Mouse (Mus musculus): ENCODE results near the gene Nos2. TPM values are rescaled to one million over a fixed set of nuclear protein-coding genes. Genes with fewer than 3 reads are reported as not detected.

Nos2 gene
- polyA plus RNA-seq, 1 experiment: 1.5 TPM

DNA sequence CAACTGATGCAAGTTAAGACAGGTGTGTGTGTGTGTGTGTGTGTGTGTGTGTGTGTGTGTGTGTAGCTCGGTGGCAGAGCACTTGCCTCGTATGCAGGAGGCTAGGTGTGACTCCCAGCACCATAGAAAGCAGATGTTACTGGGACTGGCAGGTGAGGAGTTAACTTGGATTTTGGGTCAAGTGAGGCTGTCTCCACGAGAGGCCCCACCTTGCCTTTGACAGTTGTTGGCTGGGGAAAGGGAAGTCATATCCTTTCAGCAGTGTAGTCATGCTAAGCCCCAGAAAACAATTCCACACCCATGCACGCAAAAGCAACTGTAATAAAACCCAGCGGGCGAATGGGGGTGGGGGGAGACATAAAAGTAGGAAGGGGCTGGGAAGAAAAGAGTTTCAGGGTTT, 51.7 kb downstream of the Nos2 start:
- Histone ChIP-seq H3K36me3 (ENCODE audit: control insufficient read depth, insufficient read depth, low read length) (no peaks in the 10 kb centered on the region), H3K4me3 (ENCODE audit: insufficient read depth, low read depth, low read length) (no peak overlapping the region), H3K4me1 (ENCODE audit: control insufficient read depth, insufficient read depth, low read length) (no peaks in the 10 kb centered on the region), H3K27me3 (replicated peaks; ENCODE audit: control insufficient read depth, insufficient read depth, low read length) (no peaks in the 10 kb centered on the region), H3K27ac (ENCODE audit: insufficient read depth, low read depth, low read length) (no peak overlapping the region)
- DNase-seq: no peak
- WGBS: 70% methylated on average over 6 of the region's 6 CpGs
- TF ChIP-seq CTCF (conservative IDR thresholded peaks at IDR 0.05; ENCODE audit: insufficient read depth, insufficient read length, low read depth, low read length) (no peak), POLR2A (IDR thresholded peaks at IDR 0.05; ENCODE audit: low read depth, low read length) (no peak)

DNA sequence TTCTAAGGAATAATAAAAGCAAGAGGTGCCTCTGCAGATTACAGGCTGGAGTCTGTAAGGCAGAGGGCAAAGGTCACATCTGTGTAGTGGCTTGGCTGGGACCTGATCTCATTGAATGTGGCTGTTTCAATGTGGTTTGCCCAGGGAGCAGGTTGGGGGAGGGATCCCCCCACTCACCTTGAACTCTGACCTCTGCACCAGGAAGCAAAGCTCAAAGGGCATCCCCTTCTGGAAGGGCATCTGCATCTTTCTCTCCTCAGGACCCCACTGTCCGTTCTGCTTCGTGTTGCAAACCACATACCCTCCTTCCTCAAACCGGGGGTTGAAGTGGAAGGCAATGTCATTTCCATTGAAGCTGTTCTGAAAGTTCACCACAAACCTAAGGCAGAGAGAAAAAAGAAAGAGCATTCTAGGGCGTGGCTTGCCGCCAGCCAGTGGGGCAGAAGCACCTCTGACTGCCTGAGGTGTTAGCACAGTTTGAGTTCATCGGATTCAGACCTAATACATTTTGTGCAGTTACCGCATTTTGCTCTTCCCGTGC, 52.3 kb downstream of the Nos2 start:
- no peaks in the 10 kb centered on the region for H3K36me3 ChIP-seq (ENCODE audit: control insufficient read depth, insufficient read depth, low read length)
- no peaks in the 10 kb centered on the region for H3K27me3 ChIP-seq (replicated peaks; ENCODE audit: control insufficient read depth, insufficient read depth, low read length)
- no peak overlapping the region for H3K27ac ChIP-seq (ENCODE audit: insufficient read depth, low read depth, low read length)
- WGBS: 66% methylated on average over 8 of the region's 8 CpGs
- H3K4me1 ChIP-seq (ENCODE audit: control insufficient read depth, insufficient read depth, low read length): no peaks in the 10 kb centered on the region
- no peak for DNase-seq
- no peak overlapping the region for H3K4me3 ChIP-seq (ENCODE audit: insufficient read depth, low read depth, low read length)
- TF ChIP-seq CTCF (conservative IDR thresholded peaks at IDR 0.05; ENCODE audit: insufficient read depth, insufficient read length, low read depth, low read length) (no peak), POLR2A (IDR thresholded peaks at IDR 0.05; ENCODE audit: low read depth, low read length) (no peak)

DNA sequence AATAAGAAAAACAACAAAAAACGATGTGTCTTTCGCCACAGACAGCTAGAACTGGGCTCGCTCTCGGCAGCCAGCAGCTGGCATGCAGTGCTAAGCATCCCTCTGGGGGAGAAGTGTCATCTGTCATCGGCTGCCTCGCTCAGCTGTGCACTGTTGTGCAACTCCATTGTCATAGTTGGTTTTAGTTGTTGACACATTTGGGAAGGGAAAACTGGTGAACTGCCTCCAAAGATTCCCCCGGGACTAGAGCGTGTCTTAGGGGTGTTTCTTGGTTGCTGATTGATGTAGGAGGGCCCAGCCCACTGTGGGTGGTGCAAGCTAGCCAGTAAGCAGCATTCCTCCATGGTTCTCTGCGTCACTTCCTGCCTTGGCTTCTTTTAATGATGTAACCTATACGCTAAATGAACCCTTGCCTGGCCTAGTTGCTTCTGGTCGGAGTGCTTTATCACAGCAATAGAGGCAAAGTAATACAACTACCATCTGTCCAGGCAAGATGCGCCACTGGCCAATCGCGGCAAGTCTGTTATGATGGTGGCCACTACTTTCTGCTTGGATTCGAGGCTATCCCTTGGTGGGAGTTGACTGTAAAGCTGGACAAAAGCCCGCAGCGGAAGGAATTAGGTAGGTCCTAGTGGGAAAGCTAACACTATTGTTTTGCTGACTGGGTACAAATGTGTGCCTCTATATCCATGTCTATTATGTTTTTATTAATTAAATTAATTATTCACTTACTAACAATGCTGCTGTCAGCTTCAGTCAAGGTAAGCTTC, 53.0 kb downstream of the Nos2 start:
- no peak overlapping the region for H3K27ac ChIP-seq (ENCODE audit: insufficient read depth, low read depth, low read length)
- H3K4me1 ChIP-seq (ENCODE audit: control insufficient read depth, insufficient read depth, low read length): no peaks in the 10 kb centered on the region
- H3K4me3 ChIP-seq (ENCODE audit: insufficient read depth, low read depth, low read length): no peak overlapping the region
- no peak for TF ChIP-seq POLR2A (IDR thresholded peaks at IDR 0.05; ENCODE audit: low read depth, low read length)
- H3K36me3 ChIP-seq (ENCODE audit: control insufficient read depth, insufficient read depth, low read length): no peaks in the 10 kb centered on the region
- 65% methylated on average over 17 of the region's 17 CpGs for WGBS
- peak; percentile 57 for DNase-seq
- H3K27me3 ChIP-seq (replicated peaks; ENCODE audit: control insufficient read depth, insufficient read depth, low read length): no peaks in the 10 kb centered on the region

DNA sequence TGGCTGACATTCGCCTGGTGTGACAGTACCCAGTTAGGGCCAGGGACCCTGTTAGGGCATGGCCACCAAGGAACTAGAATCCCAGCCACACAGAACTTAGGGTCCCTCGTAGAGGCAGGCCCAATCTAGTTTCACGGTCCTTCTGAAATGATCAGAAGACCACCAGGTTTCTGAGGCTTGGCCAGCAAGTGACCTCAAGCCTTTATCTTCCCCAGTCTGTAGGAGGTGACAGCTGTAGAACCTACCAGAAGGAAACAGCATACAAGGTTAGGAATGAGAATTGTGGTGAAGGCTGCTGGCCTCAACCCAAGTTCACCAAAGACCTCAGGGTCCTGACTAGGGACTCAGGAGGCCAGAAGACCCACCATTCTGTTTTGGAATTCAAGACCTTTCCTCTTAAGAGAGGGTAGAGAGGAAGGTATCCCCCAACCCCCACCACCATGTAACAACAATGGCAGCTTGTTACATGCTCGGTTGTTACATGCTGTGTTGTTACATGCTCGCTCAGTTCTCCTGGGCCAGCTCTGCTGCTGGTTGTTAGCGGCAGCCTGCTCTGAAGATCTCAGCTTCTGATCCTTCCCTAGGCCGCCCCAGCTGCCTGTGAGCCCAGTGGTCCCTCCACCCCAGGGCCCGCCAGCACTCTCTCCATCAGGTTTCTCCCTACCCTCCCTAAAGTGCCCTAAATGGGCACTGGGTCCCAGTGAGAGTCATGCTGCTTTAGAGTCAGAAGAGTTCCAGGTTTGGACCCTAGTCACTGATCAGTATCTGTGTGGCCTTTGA, 56.3 kb downstream of the Nos2 start:
- H3K27ac ChIP-seq (ENCODE audit: insufficient read depth, low read depth, low read length): no peak overlapping the region
- H3K27me3 ChIP-seq (replicated peaks; ENCODE audit: control insufficient read depth, insufficient read depth, low read length): no peaks in the 10 kb centered on the region
- TF ChIP-seq POLR2A (IDR thresholded peaks at IDR 0.05; ENCODE audit: low read depth, low read length): no peak
- no peak for TF ChIP-seq CTCF (conservative IDR thresholded peaks at IDR 0.05; ENCODE audit: insufficient read depth, insufficient read length, low read depth, low read length)
- no peaks in the 10 kb centered on the region for H3K36me3 ChIP-seq (ENCODE audit: control insufficient read depth, insufficient read depth, low read length)
- H3K4me3 ChIP-seq (ENCODE audit: insufficient read depth, low read depth, low read length): no peak overlapping the region
- no peak for DNase-seq
- no peaks in the 10 kb centered on the region for H3K4me1 ChIP-seq (ENCODE audit: control insufficient read depth, insufficient read depth, low read length)
- WGBS: 92% methylated on average over 8 of the region's 8 CpGs

DNA sequence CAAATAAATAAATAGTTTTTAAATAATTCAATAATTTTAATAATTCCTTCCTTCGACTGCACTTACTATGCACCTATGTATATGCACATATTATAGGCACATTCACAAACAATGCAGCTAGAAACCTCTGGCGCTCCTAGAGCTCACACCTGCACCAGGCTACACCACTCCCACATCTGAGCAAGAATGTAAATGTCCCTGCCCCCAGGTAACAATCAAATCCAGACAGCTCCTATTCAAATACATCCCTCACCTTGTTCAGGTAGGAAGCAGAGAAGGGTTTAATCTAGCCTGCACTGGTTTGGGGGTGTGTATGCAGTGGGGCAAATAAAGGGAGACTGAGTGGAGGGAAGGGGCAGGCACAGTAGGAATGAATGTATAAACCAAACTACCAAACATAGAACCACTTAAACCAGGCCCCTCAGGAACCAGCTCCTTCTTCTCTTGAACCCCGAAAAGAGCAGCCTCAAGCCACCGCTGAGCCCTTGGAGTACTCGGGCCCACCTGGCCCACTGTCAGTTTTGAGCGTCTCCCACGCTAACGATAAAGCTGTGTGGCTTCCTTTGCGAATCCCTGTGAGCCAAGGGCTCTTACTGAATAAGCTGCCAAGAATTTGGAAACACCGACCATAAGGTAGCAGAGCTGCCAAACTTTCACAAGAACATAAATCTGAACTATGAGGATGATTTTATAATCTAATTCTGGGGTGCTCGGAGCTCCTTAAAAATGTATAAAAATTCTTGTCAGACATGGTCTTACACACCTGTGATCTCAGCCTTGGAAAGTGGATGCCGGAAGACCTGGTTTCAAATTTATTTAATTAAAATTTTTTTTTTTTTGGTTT, 57.8 kb downstream of the Nos2 start:
- DNase-seq: no peak
- Histone ChIP-seq H3K27ac (ENCODE audit: insufficient read depth, low read depth, low read length) (no peak overlapping the region), H3K4me3 (ENCODE audit: insufficient read depth, low read depth, low read length) (no peak overlapping the region)

DNA sequence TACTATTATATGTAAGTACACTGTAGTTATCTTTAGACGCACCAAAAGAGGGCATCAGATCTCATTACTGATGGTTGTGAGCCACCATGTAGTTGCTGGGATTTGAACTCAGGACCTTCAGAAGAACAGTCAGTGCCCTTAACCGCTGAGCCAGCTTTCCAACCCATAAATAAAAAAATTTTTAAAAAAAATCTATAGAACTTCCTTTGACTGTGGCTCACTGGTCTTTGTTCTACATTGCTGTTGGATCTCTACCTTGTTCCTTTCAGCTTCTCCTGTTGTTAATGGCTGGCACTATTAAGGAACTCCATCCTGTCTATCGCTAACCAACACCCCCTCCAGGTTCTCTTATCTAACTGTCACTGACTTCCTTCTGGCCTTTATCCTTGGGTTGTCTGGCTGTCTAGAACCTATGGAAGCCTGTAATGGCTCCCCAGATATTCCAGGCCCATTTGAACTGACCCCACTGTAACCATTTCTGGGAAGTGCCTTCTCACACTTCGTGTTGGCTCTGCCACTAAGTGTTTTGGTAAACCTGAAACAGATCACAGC, 59.6 kb downstream of the Nos2 start:
- Histone ChIP-seq H3K27ac (ENCODE audit: insufficient read depth, low read depth, low read length) (no peak overlapping the region), H3K27me3 (replicated peaks; ENCODE audit: control insufficient read depth, insufficient read depth, low read length) (no peaks in the 10 kb centered on the region), H3K4me3 (ENCODE audit: insufficient read depth, low read depth, low read length) (no peak overlapping the region), H3K4me1 (ENCODE audit: control insufficient read depth, insufficient read depth, low read length) (no peaks in the 10 kb centered on the region), H3K36me3 (ENCODE audit: control insufficient read depth, insufficient read depth, low read length) (no peaks in the 10 kb centered on the region)
- 75% methylated on average over 4 of the region's 4 CpGs for WGBS
- TF ChIP-seq CTCF (conservative IDR thresholded peaks at IDR 0.05; ENCODE audit: insufficient read depth, insufficient read length, low read depth, low read length): no peak
- no peak for DNase-seq

More for the DNA sequence above, 57.8 kb downstream of the Nos2 start:
- WGBS: 85% methylated on average over 12 of the region's 12 CpGs
- Histone ChIP-seq H3K4me1 (ENCODE audit: control insufficient read depth, insufficient read depth, low read length) (no peaks in the 10 kb centered on the region), H3K27me3 (replicated peaks; ENCODE audit: control insufficient read depth, insufficient read depth, low read length) (no peaks in the 10 kb centered on the region), H3K36me3 (ENCODE audit: control insufficient read depth, insufficient read depth, low read length) (no peaks in the 10 kb centered on the region)
- TF ChIP-seq CTCF (conservative IDR thresholded peaks at IDR 0.05; ENCODE audit: insufficient read depth, insufficient read length, low read depth, low read length): no peak
- TF ChIP-seq POLR2A (IDR thresholded peaks at IDR 0.05; ENCODE audit: low read depth, low read length): no peak

Data from kidney, adult 2 months (tissue).